Mouse (Mus musculus): ENCODE data around the gene Plvap. TPM values are rescaled to one million over a fixed set of nuclear protein-coding genes. Genes with fewer than 3 reads are reported as not detected.

Plvap gene
- total and polyA plus RNA-seq, 2 experiments from 2014 or later: 4.0 to 6.9 TPM

- peaks cover 2% of the 10 kb centered on the region; the same call in 1 of the 2 replicates for H3K36me3 ChIP-seq (ENCODE audit: insufficient read depth)
- DNase-seq: no peak
- no peaks in the 10 kb centered on the region for H3K27me3 ChIP-seq (ENCODE audit: insufficient read depth, low read length)
- H3K4me2 ChIP-seq (ENCODE audit: low read depth): no peak overlapping the region
- TF ChIP-seq CTCF (IDR thresholded peaks at IDR 0.05; ENCODE audit: low read depth): no peak
- no peaks in the 10 kb centered on the region for H3K9me3 ChIP-seq (ENCODE audit: low read length)
- no peak overlapping the region for H3K4me3 ChIP-seq (ENCODE audit: low read depth, low read length)
- 71% methylated on average over 4 of the region's 4 CpGs for WGBS
- no peaks in the 10 kb centered on the region for H3K4me1 ChIP-seq (ENCODE audit: insufficient read depth)
- H3K27ac ChIP-seq (ENCODE audit: low read depth, low read length): no peak overlapping the region
- H3K9ac ChIP-seq: no peak overlapping the region
- ATAC-seq: no peak
Measured at GRCm38 (mm10) chr8:71451337-71451736, 60.2 kb downstream of the Plvap start.

Other genes starting within 250 kb of the Plvap start
- gene Myo9b, start 239.0 kb downstream of the Plvap start, total RNA-seq (2014; rRNA removed): 31.4 and 35.2 TPM in 2 replicates
- 5.7 and 6.5 TPM in 2 replicates for gene Myo9b, start 239.0 kb downstream of the Plvap start, polyA plus RNA-seq (2015; fragmentation: Nextera tagmentation; extraction: Ambion mirVana)
- 36.4 and 38.9 TPM in 2 replicates for gene Haus8, start 238.8 kb downstream of the Plvap start, total RNA-seq (2014; rRNA removed)
- gene Haus8, start 238.8 kb downstream of the Plvap start, polyA plus RNA-seq (2015; fragmentation: Nextera tagmentation; extraction: Ambion mirVana): 34.0 and 40.7 TPM in 2 replicates
- 148 and 195 TPM in 2 replicates for gene Use1, start 144.9 kb downstream of the Plvap start, total RNA-seq (2014; rRNA removed)
- 124 and 140 TPM in 2 replicates for gene Use1, start 144.9 kb downstream of the Plvap start, polyA plus RNA-seq (2015; fragmentation: Nextera tagmentation; extraction: Ambion mirVana)
- 14.3 and 16.2 TPM in 2 replicates for gene Ocel1, start 140.5 kb downstream of the Plvap start, total RNA-seq (2014; rRNA removed)
- gene Ocel1, start 140.5 kb downstream of the Plvap start, polyA plus RNA-seq (2015; fragmentation: Nextera tagmentation; extraction: Ambion mirVana): 5.2 and 6.6 TPM in 2 replicates
- 59.0 and 63.9 TPM in 2 replicates for gene Nr2f6, start 129.8 kb downstream of the Plvap start, total RNA-seq (2014; rRNA removed)
- 26.0 and 28.9 TPM in 2 replicates for gene Nr2f6, start 129.8 kb downstream of the Plvap start, polyA plus RNA-seq (2015; fragmentation: Nextera tagmentation; extraction: Ambion mirVana)
- 3.5 and 5.6 TPM in 2 replicates for gene Ushbp1, start 116.0 kb downstream of the Plvap start, total RNA-seq (2014; rRNA removed)
- 4.2 and 4.5 TPM in 2 replicates for gene Ushbp1, start 116.0 kb downstream of the Plvap start, polyA plus RNA-seq (2015; fragmentation: Nextera tagmentation; extraction: Ambion mirVana)
- gene Babam1, start 114.9 kb downstream of the Plvap start, total RNA-seq (2014; rRNA removed): 87.2 and 94.0 TPM in 2 replicates
- gene Babam1, start 114.9 kb downstream of the Plvap start, polyA plus RNA-seq (2015; fragmentation: Nextera tagmentation; extraction: Ambion mirVana): 98.9 and 107 TPM in 2 replicates
- 0.81 and 2.8 TPM in 2 replicates for gene Ankle1, start 105.7 kb downstream of the Plvap start, total RNA-seq (2014; rRNA removed)
- 0.97 and 2.3 TPM in 2 replicates for gene Ankle1, start 105.7 kb downstream of the Plvap start, polyA plus RNA-seq (2015; fragmentation: Nextera tagmentation; extraction: Ambion mirVana)
- gene Abhd8, start 48.1 kb downstream of the Plvap start, total RNA-seq (2014; rRNA removed): 187 and 210 TPM in 2 replicates
- gene Abhd8, start 48.1 kb downstream of the Plvap start, polyA plus RNA-seq (2015; fragmentation: Nextera tagmentation; extraction: Ambion mirVana): 168 and 169 TPM in 2 replicates
- gene Mrpl34, start 46.8 kb downstream of the Plvap start, total RNA-seq (2014; rRNA removed): 75.0 and 80.5 TPM in 2 replicates
- gene Mrpl34, start 46.8 kb downstream of the Plvap start, polyA plus RNA-seq (2015; fragmentation: Nextera tagmentation; extraction: Ambion mirVana): 145 and 184 TPM in 2 replicates
- 179 and 184 TPM in 2 replicates for gene Dda1, start 42.6 kb downstream of the Plvap start, total RNA-seq (2014; rRNA removed)
- gene Dda1, start 42.6 kb downstream of the Plvap start, polyA plus RNA-seq (2015; fragmentation: Nextera tagmentation; extraction: Ambion mirVana): 274 and 283 TPM in 2 replicates
- 76.5 and 82.2 TPM in 2 replicates for gene Ano8, start 25.8 kb downstream of the Plvap start, total RNA-seq (2014; rRNA removed)
- 5.9 and 7.7 TPM in 2 replicates for gene Ano8, start 25.8 kb downstream of the Plvap start, polyA plus RNA-seq (2015; fragmentation: Nextera tagmentation; extraction: Ambion mirVana)
- 23.6 and 33.6 TPM in 2 replicates for gene Gtpbp3, start 23.6 kb downstream of the Plvap start, total RNA-seq (2014; rRNA removed)
- gene Gtpbp3, start 23.6 kb downstream of the Plvap start, polyA plus RNA-seq (2015; fragmentation: Nextera tagmentation; extraction: Ambion mirVana): 6.9 and 9.4 TPM in 2 replicates
- 0.48 TPM in 1 of 2 replicates, not detected in the other for gene Ccdc194, start 14.0 kb upstream of the Plvap start, total RNA-seq (2014; rRNA removed)
- gene Ccdc194, start 14.0 kb upstream of the Plvap start, polyA plus RNA-seq (2015; fragmentation: Nextera tagmentation; extraction: Ambion mirVana): 0.08 and 0.16 TPM in 2 replicates
- gene Bst2, start 25.7 kb upstream of the Plvap start, total RNA-seq (2014; rRNA removed): 10.1 and 17.8 TPM in 2 replicates
- gene Bst2, start 25.7 kb upstream of the Plvap start, polyA plus RNA-seq (2015; fragmentation: Nextera tagmentation; extraction: Ambion mirVana): 19.3 and 21.0 TPM in 2 replicates
- 70.5 and 81.7 TPM in 2 replicates for gene Mvb12a, start 31.2 kb upstream of the Plvap start, total RNA-seq (2014; rRNA removed)
- 73.4 and 87.4 TPM in 2 replicates for gene Mvb12a, start 31.2 kb upstream of the Plvap start, polyA plus RNA-seq (2015; fragmentation: Nextera tagmentation; extraction: Ambion mirVana)
- 0.08 TPM in 1 of 2 replicates, not detected in the other for gene Tmem221, start 47.1 kb upstream of the Plvap start, total RNA-seq (2014; rRNA removed)
- 0.16 and 0.18 TPM in 2 replicates for gene Tmem221, start 47.1 kb upstream of the Plvap start, polyA plus RNA-seq (2015; fragmentation: Nextera tagmentation; extraction: Ambion mirVana)
- gene Nxnl1, start 54.8 kb upstream of the Plvap start, total RNA-seq (2014; rRNA removed): 0.08 TPM in 1 of 2 replicates, not detected in the other
- not detected in 2 replicates for gene Nxnl1, start 54.8 kb upstream of the Plvap start, polyA plus RNA-seq (2015; fragmentation: Nextera tagmentation; extraction: Ambion mirVana)
- 106 and 133 TPM in 2 replicates for gene Slc27a1, start 57.1 kb upstream of the Plvap start, total RNA-seq (2014; rRNA removed)
- gene Slc27a1, start 57.1 kb upstream of the Plvap start, polyA plus RNA-seq (2015; fragmentation: Nextera tagmentation; extraction: Ambion mirVana): 74.8 and 102 TPM in 2 replicates
- 248 and 264 TPM in 2 replicates for gene Pgls, start 80.4 kb upstream of the Plvap start, total RNA-seq (2014; rRNA removed)
- gene Pgls, start 80.4 kb upstream of the Plvap start, polyA plus RNA-seq (2015; fragmentation: Nextera tagmentation; extraction: Ambion mirVana): 262 and 318 TPM in 2 replicates
- gene Fam129c, start 85.9 kb upstream of the Plvap start, total RNA-seq (2014; rRNA removed): 3.4 and 11.1 TPM in 2 replicates
- 2.0 and 2.8 TPM in 2 replicates for gene Fam129c, start 85.9 kb upstream of the Plvap start, polyA plus RNA-seq (2015; fragmentation: Nextera tagmentation; extraction: Ambion mirVana)
- gene Colgalt1, start 99.2 kb upstream of the Plvap start, total RNA-seq (2014; rRNA removed): 84.3 and 85.6 TPM in 2 replicates
- gene Colgalt1, start 99.2 kb upstream of the Plvap start, polyA plus RNA-seq (2015; fragmentation: Nextera tagmentation; extraction: Ambion mirVana): 58.4 and 59.6 TPM in 2 replicates
- 84.8 and 89.2 TPM in 2 replicates for gene Unc13a, start 160.0 kb upstream of the Plvap start, total RNA-seq (2014; rRNA removed)
- 14.2 and 18.8 TPM in 2 replicates for gene Unc13a, start 160.0 kb upstream of the Plvap start, polyA plus RNA-seq (2015; fragmentation: Nextera tagmentation; extraction: Ambion mirVana)
- 5.2 and 7.3 TPM in 2 replicates for gene Jak3, start 164.5 kb upstream of the Plvap start, total RNA-seq (2014; rRNA removed)
- 2.8 and 4.4 TPM in 2 replicates for gene Jak3, start 164.5 kb upstream of the Plvap start, polyA plus RNA-seq (2015; fragmentation: Nextera tagmentation; extraction: Ambion mirVana)
- 1.6 and 1.8 TPM in 2 replicates for gene Insl3, start 177.5 kb upstream of the Plvap start, total RNA-seq (2014; rRNA removed)
- 0.36 and 1.4 TPM in 2 replicates for gene Insl3, start 177.5 kb upstream of the Plvap start, polyA plus RNA-seq (2015; fragmentation: Nextera tagmentation; extraction: Ambion mirVana)
- 0.24 and 0.92 TPM in 2 replicates for gene B3gnt3, start 190.0 kb upstream of the Plvap start, total RNA-seq (2014; rRNA removed)
- gene B3gnt3, start 190.0 kb upstream of the Plvap start, polyA plus RNA-seq (2015; fragmentation: Nextera tagmentation; extraction: Ambion mirVana): 0.44 and 0.49 TPM in 2 replicates
- gene Fcho1, start 214.0 kb upstream of the Plvap start, total RNA-seq (2014; rRNA removed): 97.2 and 101 TPM in 2 replicates
- gene Fcho1, start 214.0 kb upstream of the Plvap start, polyA plus RNA-seq (2015; fragmentation: Nextera tagmentation; extraction: Ambion mirVana): 62.4 and 68.7 TPM in 2 replicates

All from forebrain, postnatal 0 days (tissue).